Mouse (Mus musculus) neural tube, embryonic 11.5 days (tissue): Measurements from ENCODE around the gene Pard3b. TPM values are rescaled to one million over a fixed set of nuclear protein-coding genes. Genes with fewer than 3 reads are reported as not detected.

Source experiments
- ATAC-seq: fragments of 200-750 bp; cut with Nextera tagmentation; 2 replicates; pipeline ENCODE4 v1.8.0; 2017; ENCODE audit warnings: moderate number of reproducible peaks, mild to moderate bottlenecking, moderate TSS enrichment, moderate library complexity; ENCODE audit not compliant: insufficient read depth, low FRiP score, low TSS enrichment
- DNase-seq: peaks from one replicate; pipeline ENCODE4 v3.0.0-alpha.2; 2015; ENCODE audit warnings: low spot score
- H3K27ac ChIP-seq: fragments of 300-500 bp; sonication (generic); 2 replicates; pipeline ENCODE4 v1.5.1; 2014; ENCODE audit warnings: low read depth, mild to moderate bottlenecking, low read length
- H3K27me3 ChIP-seq: fragments of 300-500 bp; sonication (generic); 2 replicates; pipeline ENCODE4 v1.6.1; 2014; ENCODE audit warnings: mild to moderate bottlenecking, low read length, mixed read lengths; ENCODE audit not compliant: control insufficient read depth, insufficient read depth
- H3K36me3 ChIP-seq: fragments of 300-500 bp; sonication (generic); 2 replicates; pipeline ENCODE4 v1.6.1; 2014; ENCODE audit warnings: mild to moderate bottlenecking, low read length, moderate library complexity, mixed read lengths; ENCODE audit not compliant: control insufficient read depth, insufficient read depth
- H3K4me1 ChIP-seq: fragments of 300-500 bp; sonication (generic); 2 replicates; pipeline ENCODE4 v1.6.1; 2014; ENCODE audit warnings: low read length, mixed read lengths; ENCODE audit not compliant: control insufficient read depth, insufficient read depth
- H3K4me2 ChIP-seq: fragments of 300-500 bp; sonication (generic); 2 replicates; pipeline ENCODE4 v1.6.1; 2014; ENCODE audit warnings: low read depth, mild to moderate bottlenecking, moderate library complexity
- H3K4me3 ChIP-seq: fragments of 300-500 bp; sonication (generic); 2 replicates; pipeline ENCODE4 v1.5.1; 2014; ENCODE audit warnings: low read depth, low read length
- H3K9ac ChIP-seq: fragments of 300-500 bp; sonication (generic); 2 replicates; pipeline ENCODE4 v1.6.1; 2014; ENCODE audit warnings: mild to moderate bottlenecking, low read length
- H3K9me3 ChIP-seq: fragments of 300-500 bp; sonication (generic); 2 replicates; pipeline ENCODE4 v1.6.1; 2016; ENCODE audit warnings: low read length; ENCODE audit not compliant: control insufficient read depth
- WGBS: fragments of 180-500 bp; shearing (Covaris S2); extraction: QIAGEN DNeasy Blood & Tissue Kit; methylation state at CpG from one replicate; pipeline ENCODE4 v1.1.7; 2014; 5-methylcytosine and 5-hydroxymethylcytosine counted together
- polyA plus RNA-seq: library from polyadenylated mRNA; unstranded; fragments of >200 nt; fragmentation: Nextera tagmentation; extraction: Ambion mirVana; gene quantifications from 2 replicates; pipeline ENCODE4 v1.2.1, GENCODE M21; 2014

Pard3b gene
- polyA plus RNA-seq = 10.4 and 12.6 TPM in 2 replicates

- Histone ChIP-seq H3K9ac (peak within 1 kb of the TSS; percentile 87), H3K4me3 (peak within 1 kb of the TSS; percentile 93), H3K9me3 (no peaks in the 10 kb centered on the region), H3K27ac (no peak within 1 kb of the TSS), H3K4me2 (peak within 1 kb of the TSS; percentile 96), H3K27me3 (no peaks in the 10 kb centered on the region), H3K4me1 (peaks cover 8% of the 10 kb centered on the region), H3K36me3 (no peaks in the 10 kb centered on the region)
- DNase-seq (peak; percentile 84), ATAC-seq (peak; percentile 82)
- WGBS = 1% methylated on average over 41 of the region's 60 CpGs
Observed at GRCm38 (mm10) chr1:61638347-61639111, at the start of gene Pard3b. TSS of gene Pard3b (plus strand) at chr1:61638824.

GRCm38 (mm10) chr1:61616176-61616575 lies 22.4 kb upstream of the Pard3b start:
- Histone ChIP-seq H3K4me1 (no peaks in the 10 kb centered on the region), H3K27me3 (no peaks in the 10 kb centered on the region), H3K4me2 (no peak overlapping the region), H3K36me3 (no peaks in the 10 kb centered on the region), H3K27ac (no peak overlapping the region), H3K4me3 (no peak overlapping the region), H3K9ac (no peak overlapping the region), H3K9me3 (no peaks in the 10 kb centered on the region)
- no peak for ATAC-seq
- no peak for DNase-seq

- 55% methylated on average over 1 of the region's 1 CpGs for WGBS
- Histone ChIP-seq H3K27me3 (no peaks in the 10 kb centered on the region), H3K4me2 (no peak overlapping the region), H3K36me3 (no peaks in the 10 kb centered on the region), H3K4me3 (no peak overlapping the region), H3K4me1 (no peaks in the 10 kb centered on the region), H3K27ac (no peak overlapping the region), H3K9me3 (no peaks in the 10 kb centered on the region), H3K9ac (no peak overlapping the region)
- ATAC-seq = no peak
- no peak for DNase-seq
Observed at GRCm38 (mm10) chr1:61620651-61621050, 18.0 kb upstream of the Pard3b start.

- WGBS = 90% methylated on average over 2 of the region's 2 CpGs
- H3K9me3 ChIP-seq = no peaks in the 10 kb centered on the region
Observed at GRCm38 (mm10) chr1:61629857-61630256, 8.8 kb upstream of the Pard3b start.

GRCm38 (mm10) chr1:61639114-61640093 lies 780 bp downstream of the Pard3b start:
- 4% methylated on average over 33 of the region's 40 CpGs for WGBS
- H3K9ac ChIP-seq = peak overlapping the region; percentile 87
- H3K4me1 ChIP-seq = peaks cover 8% of the 10 kb centered on the region
- peak overlapping the region; percentile 96 for H3K4me2 ChIP-seq
- no peaks in the 10 kb centered on the region for H3K36me3 ChIP-seq
- no peak overlapping the region for H3K27ac ChIP-seq
- H3K4me3 ChIP-seq = peak overlapping the region; percentile 93
- no peaks in the 10 kb centered on the region for H3K27me3 ChIP-seq
- ATAC-seq (peak; percentile 83), DNase-seq (peak; percentile 38)
- H3K9me3 ChIP-seq = no peaks in the 10 kb centered on the region

More at GRCm38 (mm10) chr1:61629857-61630256, 8.8 kb upstream of the Pard3b start:
- no peak overlapping the region for H3K27ac ChIP-seq
- no peaks in the 10 kb centered on the region for H3K27me3 ChIP-seq
- no peaks in the 10 kb centered on the region for H3K36me3 ChIP-seq
- DNase-seq (no peak), ATAC-seq (no peak)
- H3K4me3 ChIP-seq = no peak overlapping the region
- no peaks in the 10 kb centered on the region for H3K4me1 ChIP-seq
- H3K9ac ChIP-seq = no peak overlapping the region
- no peak overlapping the region for H3K4me2 ChIP-seq

- Histone ChIP-seq H3K4me2 (no peak overlapping the region), H3K27ac (no peak overlapping the region), H3K36me3 (no peaks in the 10 kb centered on the region), H3K4me1 (peaks cover 8% of the 10 kb centered on the region), H3K9me3 (no peaks in the 10 kb centered on the region), H3K27me3 (no peaks in the 10 kb centered on the region), H3K9ac (no peak overlapping the region), H3K4me3 (no peak overlapping the region)
- 67% methylated on average over 4 of the region's 4 CpGs for WGBS
- no peak for ATAC-seq
- DNase-seq = no peak
Observed at GRCm38 (mm10) chr1:61641880-61642279, 3.3 kb downstream of the Pard3b start.

GRCm38 (mm10) chr1:61645062-61645461 lies 6.4 kb downstream of the Pard3b start:
- ATAC-seq = no peak
- WGBS = 84% methylated on average over 3 of the region's 3 CpGs
- H3K27ac ChIP-seq = no peak overlapping the region
- H3K9me3 ChIP-seq = no peaks in the 10 kb centered on the region
- H3K4me3 ChIP-seq = no peak overlapping the region
- no peaks in the 10 kb centered on the region for H3K27me3 ChIP-seq
- H3K4me1 ChIP-seq = peaks cover 7% of the 10 kb centered on the region; the same call in 1 of the 2 replicates
- H3K36me3 ChIP-seq = no peaks in the 10 kb centered on the region
- no peak overlapping the region for H3K9ac ChIP-seq
- no peak overlapping the region for H3K4me2 ChIP-seq
- no peak for DNase-seq

- Histone ChIP-seq H3K27me3 (no peaks in the 10 kb centered on the region), H3K4me1 (peaks cover 11% of the 10 kb centered on the region; the same call in 1 of the 2 replicates), H3K9ac (no peak overlapping the region), H3K9me3 (no peaks in the 10 kb centered on the region), H3K36me3 (no peaks in the 10 kb centered on the region), H3K4me3 (no peak overlapping the region), H3K4me2 (no peak overlapping the region), H3K27ac (no peak overlapping the region)
- no peak for ATAC-seq
- DNase-seq = no peak
Observed at GRCm38 (mm10) chr1:61649964-61650363, 11.3 kb downstream of the Pard3b start.
